Comparison of ENCODE assay signal across 8 mouse cellular contexts in the genomic region with DNA sequence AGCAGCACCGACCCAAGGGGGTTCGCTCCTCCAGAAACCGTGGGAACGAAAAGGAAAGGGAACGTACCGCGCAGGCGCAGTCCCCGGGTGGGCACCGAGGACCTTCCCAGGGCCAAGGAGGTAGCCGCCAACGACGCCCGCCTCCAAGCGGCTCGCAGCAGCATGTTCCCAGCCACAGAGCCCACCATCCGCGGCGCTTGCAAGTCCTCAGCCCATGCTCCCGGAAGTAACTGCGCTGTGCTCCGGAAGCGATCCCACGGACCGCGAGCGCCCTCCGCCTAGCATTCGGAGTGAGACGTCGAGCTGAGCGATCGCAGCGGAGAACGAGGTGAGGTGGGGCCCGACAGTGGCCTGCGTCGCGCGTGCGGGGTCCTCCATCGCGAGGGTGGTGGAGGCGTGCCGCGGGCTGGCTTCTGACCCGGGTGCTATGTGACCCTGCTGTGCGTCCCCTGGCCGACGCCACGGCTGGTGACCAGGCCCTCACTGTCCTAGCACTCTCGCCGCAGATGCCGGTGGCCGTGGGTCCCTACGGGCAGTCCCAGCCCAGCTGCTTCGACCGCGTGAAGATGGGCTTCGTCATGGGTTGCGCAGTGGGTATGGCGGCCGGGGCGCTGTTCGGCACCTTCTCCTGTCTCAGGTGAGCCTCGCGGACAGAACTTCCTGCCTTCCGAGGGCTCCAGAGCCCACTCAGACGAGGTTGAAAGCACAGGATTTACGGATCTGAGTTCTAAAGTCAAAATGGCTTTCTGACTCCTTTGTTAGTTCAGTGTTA. TPM values are rescaled to one million over a fixed set of nuclear protein-coding genes. Genes with fewer than 3 reads are reported as not detected.
A peak's percentile ranks its signal among the peaks of the same experiment; 100 is the strongest.
DNase-seq lines count a peak whose midpoint lies in the region; ATAC-seq lines count a peak whose summit lies in the region.

A gene (plus strand): TSS at position 87 of the 772 bp plus-strand sequence.
A gene (minus strand): TSS at position 234 of the 772 bp plus-strand sequence.

- H3K4me2 ChIP-seq in heart, embryonic 14.5 days (ENCODE audit: low read length) = peak within 1 kb of the TSS; percentile 82
- peak within 1 kb of the TSS; percentile 96 for H3K4me2 ChIP-seq in liver, embryonic 13.5 days
- peak within 1 kb of the TSS; percentile 79 for H3K4me2 ChIP-seq in stomach, embryonic 16.5 days (ENCODE audit: low read depth, low read length)

- peak within 1 kb of the TSS; percentile 84 for H3K27ac ChIP-seq in brown adipose tissue, adult 24 weeks (replicated peaks; ENCODE audit: low read depth, low read length)
- H3K27ac ChIP-seq in heart, embryonic 14.5 days (replicated peaks in 1 of 2; ENCODE audit: control insufficient read depth in 1 of 2, insufficient read depth in 1 of 2, low read depth in 2 of 2, low read length in 2 of 2) = peak within 1 kb of the TSS; percentile 92 to 95
- H3K27ac ChIP-seq in liver, embryonic 13.5 days = peak within 1 kb of the TSS; percentile 94
- H3K27ac ChIP-seq in stomach, embryonic 16.5 days (ENCODE audit: low read length) = peak within 1 kb of the TSS; percentile 94

- peak; percentile 96 for DNase-seq in CD4-positive, CD25-positive, alpha-beta regulatory T cell, adult 2 months (ENCODE audit: low read depth, low spot score)
- peak; percentile 74 for DNase-seq in fibroblast of lung, adult 2 months (ENCODE audit: low read depth)
- DNase-seq in kidney, postnatal 14 days = peak; percentile 94
- DNase-seq in liver, embryonic 13.5 days = peak; percentile 89
- DNase-seq in neural tube, embryonic 10.5 days (ENCODE audit: extremely low spot score, low spot score) = peak; percentile 97

- H3K9me3 ChIP-seq in heart, embryonic 14.5 days (ENCODE audit: control insufficient read depth, low read length) = no peaks in the 10 kb centered on the region
- no peaks in the 10 kb centered on the region for H3K9me3 ChIP-seq in liver, embryonic 13.5 days (replicated peaks)
- H3K9me3 ChIP-seq in stomach, embryonic 16.5 days (replicated peaks; ENCODE audit: control insufficient read depth, low read length) = no peaks in the 10 kb centered on the region

- WGBS in heart, embryonic 14.5 days = under 1% methylated on average over 70 of the region's 70 CpGs
- under 1% methylated on average over 70 of the region's 70 CpGs for WGBS in liver, embryonic 13.5 days (ENCODE audit: insufficient replicate concordance)
- WGBS in stomach, embryonic 16.5 days = under 1% methylated on average over 70 of the region's 70 CpGs

- peak; percentile 96 for ATAC-seq in heart, embryonic 14.5 days (ENCODE audit: insufficient number of reproducible peaks, insufficient read depth, low FRiP score, low read depth)
- peak; percentile 92 for ATAC-seq in liver, embryonic 13.5 days (ENCODE audit: low read depth)
- ATAC-seq in stomach, embryonic 16.5 days (ENCODE audit: insufficient read depth, low FRiP score) = peak; percentile 95

- peak within 1 kb of the TSS; percentile 93 for H3K4me3 ChIP-seq in brown adipose tissue, adult 24 weeks (ENCODE audit: insufficient read depth, low read depth, low read length)
- peak within 1 kb of the TSS; percentile 84 for H3K4me3 ChIP-seq in heart, embryonic 14.5 days (ENCODE audit: control insufficient read depth in 1 of 2, insufficient read depth in 1 of 2, low read depth in 1 of 2, low read length in 2 of 2)
- H3K4me3 ChIP-seq in liver, embryonic 13.5 days (replicated peaks) = peak within 1 kb of the TSS; percentile 92
- peak within 1 kb of the TSS; percentile 89 for H3K4me3 ChIP-seq in stomach, embryonic 16.5 days (replicated peaks; ENCODE audit: low read length)

- peaks cover 4% of the 10 kb centered on the region; the same call in 1 of the 2 replicates for H3K4me1 ChIP-seq in brown adipose tissue, adult 24 weeks (ENCODE audit: control insufficient read depth, insufficient read depth, insufficient read length, low read length)
- peaks cover 0 to 13% of the 10 kb centered on the region in 2 experiments; a peak in 3 of 4 replicates for H3K4me1 ChIP-seq in heart, embryonic 14.5 days (ENCODE audit: control insufficient read depth in 2 of 2, insufficient read depth in 2 of 2, low read length in 2 of 2)
- H3K4me1 ChIP-seq in liver, embryonic 13.5 days (replicated peaks) = peaks cover 23% of the 10 kb centered on the region
- peaks cover 9% of the 10 kb centered on the region for H3K4me1 ChIP-seq in stomach, embryonic 16.5 days (ENCODE audit: control insufficient read depth, insufficient read depth, low read length)

- no peaks in the 10 kb centered on the region for H3K27me3 ChIP-seq in heart, embryonic 14.5 days (ENCODE audit: control insufficient read depth, insufficient read depth, low read length)
- no peaks in the 10 kb centered on the region for H3K27me3 ChIP-seq in liver, embryonic 13.5 days
- H3K27me3 ChIP-seq in stomach, embryonic 16.5 days (ENCODE audit: control insufficient read depth, insufficient read depth, low read length) = no peaks in the 10 kb centered on the region

- H3K36me3 ChIP-seq in heart, embryonic 14.5 days (ENCODE audit: control insufficient read depth, insufficient read depth, low read length) = peaks cover 49% of the 10 kb centered on the region
- peaks cover 53% of the 10 kb centered on the region for H3K36me3 ChIP-seq in liver, embryonic 13.5 days
- H3K36me3 ChIP-seq in stomach, embryonic 16.5 days (ENCODE audit: control insufficient read depth, insufficient read depth, low read length) = peaks cover 9% of the 10 kb centered on the region

- peak within 1 kb of the TSS; percentile 85 for H3K9ac ChIP-seq in heart, embryonic 14.5 days (ENCODE audit: low read length)
- H3K9ac ChIP-seq in liver, embryonic 13.5 days = peak within 1 kb of the TSS; percentile 92
- H3K9ac ChIP-seq in stomach, embryonic 16.5 days (ENCODE audit: low read length) = peak within 1 kb of the TSS; percentile 92

RNA-seq across cellular contexts. Expression of the first gene that starts in this region (rescaled TPM):
- 723 and 898 TPM in 2 replicates for polyA plus RNA-seq in brown adipose tissue, adult 24 weeks (2012; ENCODE audit: insufficient read depth, insufficient read length, missing spikeins)
- polyA plus RNA-seq in heart, embryonic 14.5 days (2014; fragmentation: Nextera tagmentation; extraction: Ambion mirVana) = 463 and 501 TPM in 2 replicates
- 254 and 270 TPM in 2 replicates for polyA plus RNA-seq in liver, embryonic 13.5 days (2015; fragmentation: Nextera tagmentation; extraction: Ambion mirVana)
- 302 and 344 TPM in 2 replicates for polyA plus RNA-seq in stomach, embryonic 16.5 days (2015; fragmentation: Nextera tagmentation; extraction: Ambion mirVana)

RNA-seq across cellular contexts. Expression of the second gene that starts in this region (rescaled TPM):
- polyA plus RNA-seq in brown adipose tissue, adult 24 weeks (2012; ENCODE audit: insufficient read depth, insufficient read length, missing spikeins) = 107 and 161 TPM in 2 replicates
- 63.8 and 64.8 TPM in 2 replicates for polyA plus RNA-seq in heart, embryonic 14.5 days (2014; fragmentation: Nextera tagmentation; extraction: Ambion mirVana)
- 65.0 and 70.9 TPM in 2 replicates for polyA plus RNA-seq in liver, embryonic 13.5 days (2015; fragmentation: Nextera tagmentation; extraction: Ambion mirVana)
- 51.0 and 51.1 TPM in 2 replicates for polyA plus RNA-seq in stomach, embryonic 16.5 days (2015; fragmentation: Nextera tagmentation; extraction: Ambion mirVana)

Comparison
In these comparisons a context has a peak if more than half of its experiments do, and no peak if none do; other contexts are left out.
1. Peak in every context shown above with its lines: DNase-seq, ATAC-seq, H3K4me3 ChIP-seq and H3K27ac ChIP-seq.